Mouse (Mus musculus) CD4-positive helper T cell, adult 2 months (primary cell): Measurements from ENCODE around the gene Tspoap1.

ENCODE experiments used
- DNase-seq: peaks from one replicate; pipeline ENCODE4 v3.0.0-alpha.2; 2012; ENCODE audit warnings: low read depth, missing footprints, low spot score

The Tspoap1 gene

DNA sequence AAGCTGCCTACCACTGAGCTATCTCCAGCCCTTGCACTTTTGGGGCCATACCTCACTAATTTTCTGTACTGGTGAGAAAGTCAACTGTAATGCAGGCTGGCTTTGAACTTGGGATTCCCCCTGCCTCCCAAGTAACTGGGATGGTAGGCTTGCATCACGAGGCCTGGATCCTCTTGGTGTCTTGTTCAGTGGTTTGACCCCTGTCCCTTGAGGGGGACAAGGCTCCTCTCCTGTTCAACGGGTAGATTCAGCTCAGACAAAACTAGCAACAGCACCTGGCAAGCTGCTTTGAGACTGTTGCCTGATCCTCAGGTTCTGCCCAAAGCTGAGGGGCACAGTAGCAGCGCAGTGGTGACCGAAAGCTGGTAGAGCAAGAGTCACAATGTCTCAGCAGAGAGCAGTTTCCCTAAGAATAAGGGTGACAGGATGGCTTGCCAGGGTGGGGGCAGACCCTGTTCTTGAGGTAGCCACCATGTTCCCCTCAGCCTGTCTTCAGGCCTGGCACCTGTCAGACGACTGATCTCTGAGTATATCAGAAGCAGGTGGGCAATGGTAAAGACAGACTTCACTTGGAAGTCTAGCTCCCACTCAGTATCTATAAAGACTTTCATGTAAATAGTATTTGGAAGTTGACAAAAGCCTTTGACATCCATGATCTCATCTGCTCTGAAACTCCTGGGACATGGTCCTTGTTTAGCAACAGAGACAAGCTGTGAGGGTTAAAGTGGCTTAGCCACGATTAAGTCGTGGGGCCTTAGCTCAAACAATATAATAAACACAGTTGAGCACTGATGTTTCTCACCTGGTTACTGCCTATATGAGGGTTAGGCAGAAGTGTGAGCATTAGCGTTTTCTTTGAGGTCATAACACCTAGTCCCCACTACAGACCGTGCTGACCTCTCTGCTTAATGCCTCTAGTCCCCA is 14.4 kb upstream of the Tspoap1 start:
- DNase-seq = peak; percentile 48

DNA sequence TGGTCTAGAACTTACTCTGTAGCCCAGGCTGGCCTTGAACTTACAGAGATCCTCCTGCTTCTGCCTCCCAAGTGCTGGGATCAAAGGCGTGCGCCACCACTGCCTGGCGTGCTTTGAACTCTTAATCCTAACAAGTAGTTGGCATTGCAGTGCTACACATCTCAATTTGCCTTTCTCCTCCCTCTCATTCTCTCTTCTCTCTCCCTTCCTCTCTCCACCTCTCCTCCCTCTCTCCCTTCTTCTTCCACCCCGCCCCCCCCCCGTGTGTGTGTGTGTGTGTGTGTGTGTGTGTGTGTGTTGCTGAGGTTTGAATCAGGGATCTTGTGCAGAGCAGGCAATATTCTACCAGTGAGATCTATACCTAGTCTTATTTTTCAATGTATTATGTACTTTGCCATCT is 13.0 kb upstream of the Tspoap1 start:
- no peak for DNase-seq

DNA sequence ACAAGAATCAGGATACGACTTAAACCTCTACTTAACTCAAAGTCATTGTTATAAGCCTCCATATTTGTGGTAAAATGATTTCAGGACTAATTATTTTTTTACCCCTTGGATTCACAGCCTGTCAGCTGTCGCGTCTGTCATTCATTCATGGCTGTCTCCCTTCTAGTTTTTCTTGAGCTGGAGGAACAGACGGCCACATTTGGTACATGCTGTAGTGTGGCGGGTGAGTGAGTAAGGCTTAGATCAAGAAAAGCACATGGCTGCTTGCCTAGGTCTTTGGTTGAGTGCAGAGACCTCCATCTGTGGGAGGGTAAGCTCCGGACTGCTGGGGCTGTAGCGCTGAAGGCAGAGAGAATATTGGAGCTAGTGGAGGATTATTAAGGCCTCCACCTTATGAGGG is 12.6 kb upstream of the Tspoap1 start:
- peak; percentile 31 for DNase-seq

DNA sequence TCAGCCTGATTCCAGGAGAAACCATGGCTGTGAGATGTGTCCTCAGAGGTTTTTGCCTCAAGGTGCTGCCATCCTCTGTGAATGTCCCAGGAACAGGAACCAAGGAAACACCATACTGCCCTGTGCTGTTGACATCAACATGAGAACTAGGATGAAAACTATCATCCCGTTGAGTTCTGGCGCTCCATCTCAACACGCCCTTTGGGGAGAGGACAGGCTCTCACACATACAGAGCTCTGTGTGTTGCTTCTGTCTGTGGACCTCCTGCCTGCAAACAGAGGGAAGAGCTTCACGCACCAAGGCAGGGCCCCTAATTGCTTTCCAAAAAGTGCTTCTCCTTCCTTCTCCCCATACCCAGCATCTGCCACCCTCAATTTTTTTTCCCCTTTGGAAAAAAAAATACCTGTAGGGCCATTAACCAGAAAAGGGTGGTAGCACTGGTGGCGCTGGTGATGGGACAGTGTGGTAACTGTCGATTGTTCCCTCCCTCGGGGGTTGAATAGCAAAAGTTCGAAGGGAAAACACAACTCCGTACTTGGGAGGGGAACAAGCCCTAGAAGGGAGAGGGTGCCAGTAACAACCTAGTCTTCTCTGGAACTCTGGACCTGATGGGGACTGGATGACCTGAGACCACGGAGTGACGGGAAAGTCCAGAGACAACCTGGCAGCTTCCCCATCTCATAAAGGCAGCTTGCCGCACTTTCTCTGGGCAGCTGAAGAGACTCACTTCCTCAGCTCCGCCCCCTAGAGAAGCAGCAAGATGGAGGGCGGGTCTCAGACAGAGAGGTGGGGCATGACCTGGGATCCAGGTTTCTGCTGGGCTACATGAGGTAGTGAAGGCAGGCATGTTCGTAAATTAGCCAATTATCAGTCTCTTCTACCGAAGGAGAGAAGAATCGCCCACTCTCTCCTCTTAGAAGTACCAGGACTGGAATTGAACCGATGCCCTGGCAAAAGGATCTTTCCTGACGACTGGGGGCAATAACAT is 11.9 kb upstream of the Tspoap1 start:
- peak; percentile 94 for DNase-seq

DNA sequence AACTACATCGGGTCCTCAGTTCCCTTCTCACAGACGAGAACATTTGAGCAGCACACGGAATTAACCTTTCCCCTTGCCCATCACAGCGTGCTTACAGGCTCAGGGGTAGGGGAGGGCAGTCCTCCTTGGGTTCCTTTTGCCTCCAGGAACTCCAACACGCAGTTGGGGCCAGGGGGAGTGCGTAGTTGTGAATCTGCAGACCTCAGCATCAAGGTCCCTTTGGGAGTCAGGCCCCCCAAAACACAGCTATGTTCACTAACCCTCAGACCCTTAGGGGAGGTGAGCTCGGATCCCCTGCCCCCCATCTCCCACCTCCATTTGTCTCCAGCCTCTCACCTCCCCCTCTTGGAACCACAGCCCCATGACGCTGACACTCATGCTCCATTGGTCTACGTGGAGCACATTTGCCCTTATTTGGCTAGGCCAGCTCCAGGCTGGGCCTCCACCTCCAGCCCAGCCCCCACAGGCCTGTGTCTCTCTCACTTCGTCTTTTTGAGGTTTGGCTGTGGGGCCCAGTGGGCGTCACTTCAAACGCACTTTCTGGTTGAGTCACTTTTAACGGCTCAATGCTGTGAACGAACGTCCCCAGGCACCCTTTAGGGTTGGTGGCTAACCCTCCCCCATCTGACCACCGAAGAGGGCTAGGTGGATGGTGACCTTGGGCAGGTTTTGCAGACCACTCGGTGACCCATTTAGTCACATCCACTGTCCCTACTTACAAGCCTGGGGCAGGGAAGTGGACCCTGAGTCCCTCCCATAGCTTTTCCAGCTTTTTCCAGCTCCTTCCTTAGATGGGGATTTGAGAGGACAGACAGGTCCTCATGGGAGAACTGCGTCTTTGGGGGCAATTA is 10.9 kb upstream of the Tspoap1 start:
- peak; percentile 98 for DNase-seq

DNA sequence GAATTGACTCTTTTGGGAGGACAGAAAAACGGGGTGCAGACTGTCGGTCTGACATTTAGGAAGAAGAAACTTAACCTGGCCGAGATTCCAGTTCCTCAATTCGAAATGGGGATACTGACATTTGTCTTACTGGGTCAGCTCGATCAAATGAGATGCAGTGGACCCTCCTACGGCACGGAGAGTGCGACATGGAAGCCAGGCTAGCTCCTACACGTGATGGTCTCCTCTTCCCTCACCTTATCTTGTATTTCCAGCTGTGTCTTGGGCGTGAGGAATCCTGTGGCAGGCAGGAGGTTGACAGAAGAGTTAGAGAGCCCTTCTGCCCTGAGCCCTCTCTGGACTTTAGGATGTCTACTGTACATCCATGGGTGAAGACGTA is 10.3 kb upstream of the Tspoap1 start:
- DNase-seq = no peak

DNA sequence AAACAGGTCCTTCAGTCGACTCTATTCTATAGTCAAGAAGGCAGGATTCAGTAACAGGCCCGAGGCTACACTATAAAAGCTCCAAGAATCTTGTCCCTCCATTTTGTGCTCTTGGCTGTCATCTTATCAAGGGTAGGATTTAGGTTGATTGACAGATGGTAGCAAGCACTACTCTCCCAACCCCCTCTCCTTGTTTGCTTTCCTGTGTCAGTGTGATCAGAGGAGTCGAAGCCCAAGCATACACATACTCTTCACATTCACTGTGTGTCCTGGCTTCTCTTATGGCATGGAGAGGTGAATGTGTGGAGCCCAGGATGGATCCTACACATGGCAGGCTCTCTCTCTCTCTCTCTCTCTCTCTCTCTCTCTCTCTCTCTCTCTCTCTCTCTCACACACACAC is 9.8 kb upstream of the Tspoap1 start:
- DNase-seq = peak; percentile 90

DNA sequence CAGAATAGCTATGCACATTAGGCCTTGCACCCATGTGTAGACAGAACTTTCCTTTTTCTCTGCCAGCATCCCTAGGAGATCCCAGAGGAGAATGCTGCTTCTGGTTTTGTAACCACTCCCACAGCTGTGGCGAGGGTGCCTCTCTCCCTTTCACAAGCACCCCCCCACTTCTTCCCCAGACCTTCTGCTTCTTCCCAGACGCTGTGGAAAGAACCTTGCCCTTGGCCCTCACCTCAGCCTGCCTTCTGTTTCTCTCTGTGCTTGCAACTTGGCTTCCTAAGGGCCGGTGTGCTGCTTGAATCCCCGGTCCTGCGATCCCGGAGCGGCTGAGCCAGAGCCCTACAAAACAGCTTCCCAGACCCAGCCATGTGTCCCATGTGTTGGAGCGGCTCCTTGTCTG is 9.3 kb upstream of the Tspoap1 start:
- DNase-seq = peak; percentile 74

DNA sequence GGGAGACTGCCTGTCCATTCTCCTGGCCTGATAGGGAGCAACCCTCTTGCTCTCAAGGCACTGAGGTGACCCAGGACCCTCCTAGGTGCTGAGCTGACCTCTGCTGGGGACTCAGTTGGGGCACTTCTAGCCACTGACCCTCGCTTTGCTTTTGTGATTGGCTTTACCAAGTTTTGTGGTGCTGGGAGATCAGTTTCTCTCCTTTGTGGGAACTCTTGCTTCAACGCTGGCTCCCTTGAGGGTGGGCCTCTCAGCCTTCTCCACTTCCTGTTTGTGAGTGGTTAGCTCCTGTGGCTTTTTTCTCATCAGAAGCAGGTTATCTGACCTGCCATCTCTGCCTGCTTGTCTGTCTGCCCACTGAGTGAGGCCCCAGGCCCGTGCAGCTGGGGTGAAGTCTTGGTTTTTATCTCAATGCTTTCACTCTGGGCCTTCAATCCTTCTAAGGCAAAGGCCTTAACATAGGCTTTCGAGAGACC is 8.8 kb upstream of the Tspoap1 start:
- DNase-seq = peak; percentile 93

DNA sequence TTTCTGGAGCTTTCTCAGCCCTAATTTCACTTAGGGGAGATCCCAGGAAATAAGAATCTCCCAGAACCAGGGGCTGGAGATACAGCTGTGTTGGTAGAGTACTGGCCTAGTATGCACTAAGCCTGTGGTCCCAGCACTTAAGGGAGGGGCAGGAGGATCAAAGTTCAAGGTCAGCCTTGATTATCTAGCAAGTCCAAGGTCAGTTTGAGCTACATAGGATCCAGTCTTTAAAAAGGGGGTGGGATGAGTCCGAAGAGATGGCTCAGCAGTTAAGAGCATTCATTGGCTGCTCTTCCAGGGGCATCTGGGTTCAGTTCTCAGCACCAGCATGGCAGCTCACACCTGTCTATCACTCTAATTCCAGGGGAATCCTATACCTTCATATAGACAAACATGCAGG is 8.0 kb upstream of the Tspoap1 start:
- peak; percentile 34 for DNase-seq

DNA sequence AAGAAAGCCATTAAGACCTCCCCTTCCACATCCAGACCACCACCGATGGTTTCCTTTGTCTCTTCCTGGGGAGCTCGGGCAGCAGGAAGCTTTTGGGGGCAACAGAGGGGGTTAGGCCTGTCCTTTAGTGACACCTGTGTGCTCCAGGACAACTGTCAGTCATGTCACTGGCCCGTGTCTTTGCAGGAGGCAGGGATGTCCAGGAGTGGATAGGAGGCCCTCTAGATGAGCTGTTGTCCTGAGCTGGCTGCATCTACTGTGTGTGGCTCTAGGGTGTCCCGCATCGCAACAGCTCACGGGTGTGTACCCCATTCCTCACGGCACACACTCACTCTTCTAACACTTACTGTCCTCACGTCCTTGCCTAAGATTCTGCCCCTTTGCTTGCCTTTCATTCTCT is 7.1 kb upstream of the Tspoap1 start:
- peak; percentile 28 for DNase-seq

DNA sequence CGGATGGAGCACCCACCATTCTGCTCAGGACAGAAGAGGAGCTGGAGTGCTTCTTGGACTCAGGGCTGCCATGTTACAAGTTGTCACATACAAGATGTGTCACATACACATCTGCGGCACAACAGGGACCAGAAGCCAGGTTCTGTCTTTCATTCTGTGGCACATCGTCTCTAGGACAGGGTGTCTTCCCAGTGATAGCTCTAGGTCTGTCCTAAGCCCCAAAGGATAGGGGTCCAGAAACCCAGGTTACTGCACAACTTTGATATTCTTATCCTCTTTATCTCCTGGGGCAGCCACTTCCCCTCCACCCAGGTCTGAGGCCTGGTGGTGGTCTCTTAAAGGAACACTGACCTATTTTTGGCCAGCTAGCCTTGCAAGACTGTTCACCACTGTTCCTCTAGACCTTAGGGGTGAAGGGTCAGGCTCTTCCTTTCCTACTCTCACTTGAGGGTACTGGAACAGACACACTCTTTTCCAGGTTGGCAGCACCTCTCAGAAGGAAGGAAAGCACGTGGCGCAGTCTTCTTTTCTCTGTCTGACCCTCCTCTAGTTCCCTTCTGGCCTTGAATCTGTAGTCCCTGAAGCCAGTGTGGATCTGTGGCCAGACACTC is 6.3 kb upstream of the Tspoap1 start:
- DNase-seq = peak; percentile 64

DNA sequence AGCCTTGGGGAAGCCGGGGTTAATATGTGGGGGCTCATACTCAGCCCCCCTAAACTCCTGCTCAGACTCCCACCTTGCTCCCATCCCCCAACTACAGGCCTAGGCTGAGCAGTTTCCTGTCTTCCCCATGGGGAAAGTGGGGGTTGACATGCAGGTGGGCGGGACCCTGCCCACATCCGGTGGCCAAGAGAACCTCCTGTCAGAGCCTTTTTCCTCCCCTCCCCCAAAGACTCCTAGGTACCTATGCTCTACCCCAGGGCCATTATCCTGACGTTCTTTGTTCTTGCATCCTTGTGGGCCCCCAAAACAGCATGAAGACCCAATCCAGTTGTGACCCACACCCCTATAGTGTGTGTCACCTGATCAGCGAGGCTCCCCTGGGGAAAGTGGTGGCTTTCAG is 5.7 kb upstream of the Tspoap1 start:
- DNase-seq = peak; percentile 91

DNA sequence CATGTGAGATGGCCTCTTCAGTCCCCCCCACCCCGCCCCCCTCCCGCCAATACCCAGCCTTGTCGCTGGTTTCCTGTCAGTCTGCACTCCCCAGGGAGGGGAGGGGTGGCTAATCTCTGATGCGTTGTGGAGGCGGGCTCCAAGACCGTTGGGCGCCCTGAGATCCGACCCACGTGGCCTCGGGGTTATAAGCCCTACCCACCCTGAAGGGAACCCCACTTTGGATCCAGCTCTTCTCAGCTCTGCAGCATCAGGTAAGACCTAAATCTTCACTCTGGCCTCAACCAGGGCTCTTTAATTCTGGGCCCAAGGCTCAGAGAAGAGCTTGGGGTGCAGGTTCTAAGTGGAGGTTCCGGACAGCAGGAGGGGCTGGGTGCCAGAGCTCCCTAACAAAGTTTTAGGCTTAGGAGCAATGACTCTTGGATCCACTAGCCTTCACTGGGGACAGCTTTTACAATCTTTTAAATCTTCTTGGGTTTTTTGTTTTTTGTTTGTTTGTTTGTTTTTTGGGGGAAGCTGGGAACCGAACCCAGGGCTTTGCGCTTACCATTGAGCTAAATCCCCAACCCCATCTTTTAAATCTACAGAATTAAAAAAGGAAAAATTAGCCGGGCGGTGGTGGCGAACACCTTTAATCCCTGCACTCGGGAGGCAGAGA is 4.9 kb upstream of the Tspoap1 start:
- peak; percentile 99 for DNase-seq

DNA sequence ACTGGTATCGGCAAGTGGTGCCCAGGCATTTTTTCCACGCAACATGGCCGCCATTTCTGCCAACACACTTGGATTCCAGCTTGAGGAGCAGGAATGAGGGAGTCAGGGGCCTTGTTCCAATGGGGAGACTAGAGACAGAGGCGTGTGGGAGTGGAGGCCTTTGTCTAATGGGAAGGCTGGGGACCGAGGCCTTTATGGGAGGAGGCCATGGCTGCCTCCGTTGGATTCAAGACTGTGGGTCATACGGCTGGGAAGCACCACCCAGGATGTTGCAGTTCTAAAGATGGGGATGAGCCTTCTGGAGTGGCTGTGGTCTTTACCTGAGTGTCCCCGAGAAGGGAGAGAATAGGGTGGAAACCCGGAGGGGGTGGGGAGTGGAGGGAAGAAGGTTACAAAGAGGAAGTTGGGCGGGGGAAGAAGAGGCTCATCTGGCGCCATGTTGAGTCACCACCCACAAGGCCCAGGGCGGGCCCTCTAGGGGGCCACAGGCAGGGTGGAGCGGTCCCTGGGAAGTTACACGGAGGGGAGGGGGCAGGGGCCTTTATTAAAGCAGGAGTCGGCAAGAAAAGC is 4.0 kb upstream of the Tspoap1 start:
- peak; percentile 88 for DNase-seq

DNA sequence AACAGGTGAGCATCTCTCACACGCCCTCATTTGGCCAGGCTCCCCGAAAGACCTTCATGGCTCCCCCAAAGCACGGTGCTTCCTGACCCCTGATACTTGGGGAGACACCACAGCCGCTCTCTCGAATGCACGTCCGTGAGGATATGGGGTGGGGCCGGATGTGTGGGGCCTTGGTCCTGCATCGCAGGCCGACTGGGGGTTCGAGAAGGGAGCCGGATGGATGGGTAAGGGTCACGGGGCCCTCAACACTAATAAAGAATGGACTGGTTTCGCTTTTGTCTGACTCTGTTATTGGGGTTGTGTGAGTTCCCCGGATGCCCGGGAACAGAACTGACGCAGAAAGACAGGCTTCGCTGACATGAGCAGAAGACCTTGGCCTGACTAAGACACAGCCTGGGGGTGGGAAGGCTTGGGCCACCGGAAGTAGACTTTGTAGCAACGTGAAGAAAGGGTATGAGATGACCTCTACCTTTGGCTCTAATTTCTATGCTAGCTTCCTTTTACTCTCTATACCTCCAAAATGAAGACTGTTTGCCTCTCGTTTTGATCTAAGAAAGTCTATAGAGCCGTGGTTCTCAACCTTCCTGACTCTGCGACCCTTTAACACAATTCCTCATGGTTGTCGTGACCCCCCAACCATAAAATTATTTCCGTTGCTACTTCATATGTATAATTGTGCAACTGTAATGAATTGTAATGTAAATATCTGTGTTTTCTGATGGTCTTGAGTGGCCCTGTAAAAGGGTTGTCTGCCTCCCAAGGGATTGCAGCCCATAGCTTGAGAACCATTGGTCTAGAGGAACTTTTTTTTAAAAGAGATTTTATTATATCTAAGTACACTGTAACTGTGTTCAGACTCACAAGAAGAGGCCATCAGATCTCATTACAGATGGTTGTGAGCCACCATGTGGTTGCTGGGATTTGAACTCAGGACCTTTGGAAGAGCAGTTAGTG is 3.1 kb upstream of the Tspoap1 start:
- DNase-seq = peak; percentile 79

DNA sequence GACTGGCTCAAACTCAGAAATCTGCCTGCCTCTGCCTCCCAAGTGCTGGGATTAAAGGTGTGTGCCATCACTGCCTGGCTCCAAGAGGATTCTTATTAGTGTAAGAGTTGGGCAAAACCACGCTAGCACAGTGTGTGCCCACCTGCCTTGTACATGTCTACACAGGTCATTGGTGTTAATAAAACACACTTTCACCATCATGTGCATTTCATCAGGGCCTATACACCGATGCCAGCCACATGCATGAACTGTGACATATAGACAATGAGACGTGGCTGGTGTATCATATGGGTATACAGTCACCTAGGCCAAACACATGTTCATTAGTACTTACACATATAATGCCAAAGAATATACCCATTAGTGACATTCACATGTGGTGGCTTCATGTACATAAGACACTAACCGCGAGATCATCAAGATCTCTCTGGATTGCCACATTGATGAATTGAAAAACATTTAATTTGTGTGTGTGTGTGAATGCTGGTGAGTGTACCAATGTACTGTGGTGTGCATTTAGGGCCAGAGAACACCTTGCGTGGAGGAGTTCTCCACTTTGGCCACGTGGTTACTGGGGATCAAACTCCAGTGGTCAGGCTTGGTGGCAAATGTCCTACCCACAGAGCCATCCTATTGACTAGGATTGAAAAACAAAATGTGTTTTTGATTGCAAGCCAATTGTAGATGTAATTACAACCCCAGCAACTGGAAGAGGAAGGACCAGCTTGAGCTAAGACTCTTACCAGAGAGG is 2.0 kb upstream of the Tspoap1 start:
- DNase-seq = peak; percentile 81

DNA sequence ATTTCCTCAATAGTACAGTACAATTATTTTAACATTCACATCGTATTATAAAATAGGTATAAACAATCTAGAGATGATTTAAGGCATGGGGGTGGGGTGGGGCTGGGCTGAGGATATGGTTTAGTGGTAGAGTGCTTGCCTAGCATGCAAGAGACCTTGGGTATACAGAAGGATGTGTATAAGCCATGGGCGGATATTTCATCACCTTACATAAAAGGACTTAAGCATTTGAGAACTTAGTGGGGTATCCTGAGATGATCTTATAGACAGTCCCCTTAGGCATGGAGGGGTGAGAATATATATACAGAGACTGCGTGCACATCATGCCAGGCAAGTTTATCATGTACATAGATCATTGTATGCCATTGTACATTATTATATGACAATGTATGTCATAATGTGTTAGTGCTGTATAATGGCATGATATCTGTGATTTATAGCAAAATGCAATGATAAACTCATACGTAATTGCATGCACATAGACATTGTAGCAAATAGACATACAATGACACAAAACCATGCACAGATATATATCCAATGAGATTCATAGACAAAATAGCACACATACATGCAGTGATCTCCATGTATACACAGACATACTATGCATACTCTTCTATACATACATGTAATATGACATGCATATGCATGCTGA is 1.3 kb upstream of the Tspoap1 start:
- peak; percentile 87 for DNase-seq
